Mouse (Mus musculus): ENCODE measurements at regions not wholly inside any gene's neighbourhood (a gene's known extent, or its start where the extent isn't known, plus 50 kb on each side); places are given as distances from the start of the nearest gene placed in this dataset.
A peak's percentile ranks its signal among the peaks of the same experiment; 100 is the strongest.

- Histone ChIP-seq H3K4me3 (replicated peaks; ENCODE audit: low read length) (no peak overlapping the region), H3K9me3 (ENCODE audit: low read length) (no peaks in the 10 kb centered on the region), H3K36me3 (ENCODE audit: insufficient read depth, low read length) (no peaks in the 10 kb centered on the region), H3K4me1 (replicated peaks; ENCODE audit: low read depth, low read length) (no peaks in the 10 kb centered on the region), H3K27me3 (ENCODE audit: insufficient read depth, low read length) (no peaks in the 10 kb centered on the region)
- no peak for TF ChIP-seq POU5F1 (IDR thresholded peaks at IDR 0.05; ENCODE audit: borderline replicate concordance, low read length)
- TF ChIP-seq CTCF (conservative IDR thresholded peaks at IDR 0.05; ENCODE audit: low read length): 0 out of 2 replicates have a peak, but pooled peaks have one; percentile 23
Measured at GRCm38 (mm10) chr8:56884195-56884594, 333.3 kb downstream of the Fbxo8 start.

- no peaks in the 10 kb centered on the region for H3K36me3 ChIP-seq (ENCODE audit: insufficient read depth, low read length)
- H3K4me3 ChIP-seq (replicated peaks; ENCODE audit: low read length): no peak overlapping the region
- H3K9me3 ChIP-seq (ENCODE audit: low read length): no peaks in the 10 kb centered on the region
- no peaks in the 10 kb centered on the region for H3K27me3 ChIP-seq (ENCODE audit: insufficient read depth, low read length)
- no peak for TF ChIP-seq POU5F1 (IDR thresholded peaks at IDR 0.05; ENCODE audit: borderline replicate concordance, low read length)
- TF ChIP-seq NANOG (IDR thresholded peaks at IDR 0.05; ENCODE audit: borderline replicate concordance, low read length): no peak
- no peak for TF ChIP-seq CTCF (conservative IDR thresholded peaks at IDR 0.05; ENCODE audit: low read length)
- no peaks in the 10 kb centered on the region for H3K4me1 ChIP-seq (replicated peaks; ENCODE audit: low read depth, low read length)
Measured at GRCm38 (mm10) chr8:56893638-56894037, 342.7 kb downstream of the Fbxo8 start.

- Histone ChIP-seq H3K27me3 (ENCODE audit: insufficient read depth, low read length) (no peaks in the 10 kb centered on the region), H3K9me3 (ENCODE audit: low read length) (no peaks in the 10 kb centered on the region), H3K36me3 (ENCODE audit: insufficient read depth, low read length) (no peaks in the 10 kb centered on the region), H3K4me1 (replicated peaks; ENCODE audit: low read depth, low read length) (no peaks in the 10 kb centered on the region), H3K4me3 (replicated peaks; ENCODE audit: low read length) (no peak overlapping the region)
- TF ChIP-seq CTCF (conservative IDR thresholded peaks at IDR 0.05; ENCODE audit: low read length): no peak
- no peak for TF ChIP-seq POU5F1 (IDR thresholded peaks at IDR 0.05; ENCODE audit: borderline replicate concordance, low read length)
- no peak for TF ChIP-seq NANOG (IDR thresholded peaks at IDR 0.05; ENCODE audit: borderline replicate concordance, low read length)
Measured at GRCm38 (mm10) chr8:56915362-56915761, 364.5 kb downstream of the Fbxo8 start.

- TF ChIP-seq CTCF (conservative IDR thresholded peaks at IDR 0.05; ENCODE audit: low read length) (no peak), NANOG (IDR thresholded peaks at IDR 0.05; ENCODE audit: borderline replicate concordance, low read length) (no peak), POU5F1 (IDR thresholded peaks at IDR 0.05; ENCODE audit: borderline replicate concordance, low read length) (no peak)
- H3K9me3 ChIP-seq (ENCODE audit: low read length): no peaks in the 10 kb centered on the region
Measured at GRCm38 (mm10) chr8:56915989-56916388, 365.1 kb downstream of the Fbxo8 start.

GRCm38 (mm10) chr8:56924724-56925123 is 373.8 kb downstream of the Fbxo8 start:
- Histone ChIP-seq H3K4me3 (replicated peaks; ENCODE audit: low read length) (no peak overlapping the region), H3K27me3 (ENCODE audit: insufficient read depth, low read length) (no peaks in the 10 kb centered on the region), H3K4me1 (replicated peaks; ENCODE audit: low read depth, low read length) (no peaks in the 10 kb centered on the region), H3K9me3 (ENCODE audit: low read length) (no peaks in the 10 kb centered on the region), H3K36me3 (ENCODE audit: insufficient read depth, low read length) (no peaks in the 10 kb centered on the region)
- TF ChIP-seq CTCF (conservative IDR thresholded peaks at IDR 0.05; ENCODE audit: low read length) (no peak), NANOG (IDR thresholded peaks at IDR 0.05; ENCODE audit: borderline replicate concordance, low read length) (no peak), POU5F1 (IDR thresholded peaks at IDR 0.05; ENCODE audit: borderline replicate concordance, low read length) (no peak)

More at GRCm38 (mm10) chr8:56915989-56916388, 365.1 kb downstream of the Fbxo8 start:
- Histone ChIP-seq H3K4me3 (replicated peaks; ENCODE audit: low read length) (no peak overlapping the region), H3K27me3 (ENCODE audit: insufficient read depth, low read length) (no peaks in the 10 kb centered on the region), H3K36me3 (ENCODE audit: insufficient read depth, low read length) (no peaks in the 10 kb centered on the region), H3K4me1 (replicated peaks; ENCODE audit: low read depth, low read length) (no peaks in the 10 kb centered on the region)

GRCm38 (mm10) chr8:56927166-56927565 is 376.3 kb downstream of the Fbxo8 start:
- no peak for TF ChIP-seq NANOG (IDR thresholded peaks at IDR 0.05; ENCODE audit: borderline replicate concordance, low read length)
- no peak for TF ChIP-seq CTCF (conservative IDR thresholded peaks at IDR 0.05; ENCODE audit: low read length)
- TF ChIP-seq POU5F1 (IDR thresholded peaks at IDR 0.05; ENCODE audit: borderline replicate concordance, low read length): no peak
- Histone ChIP-seq H3K4me1 (replicated peaks; ENCODE audit: low read depth, low read length) (no peaks in the 10 kb centered on the region), H3K9me3 (ENCODE audit: low read length) (no peaks in the 10 kb centered on the region)

GRCm38 (mm10) chr8:56929076-56929475 is 378.2 kb downstream of the Fbxo8 start:
- Histone ChIP-seq H3K27me3 (ENCODE audit: insufficient read depth, low read length) (no peaks in the 10 kb centered on the region), H3K4me3 (replicated peaks; ENCODE audit: low read length) (no peak overlapping the region), H3K4me1 (replicated peaks; ENCODE audit: low read depth, low read length) (no peaks in the 10 kb centered on the region), H3K36me3 (ENCODE audit: insufficient read depth, low read length) (no peaks in the 10 kb centered on the region), H3K9me3 (ENCODE audit: low read length) (no peaks in the 10 kb centered on the region)
- no peak for TF ChIP-seq CTCF (conservative IDR thresholded peaks at IDR 0.05; ENCODE audit: low read length)
- TF ChIP-seq POU5F1 (IDR thresholded peaks at IDR 0.05; ENCODE audit: borderline replicate concordance, low read length): no peak
- TF ChIP-seq NANOG (IDR thresholded peaks at IDR 0.05; ENCODE audit: borderline replicate concordance, low read length): no peak

More at GRCm38 (mm10) chr8:56927166-56927565, 376.3 kb downstream of the Fbxo8 start:
- Histone ChIP-seq H3K4me3 (replicated peaks; ENCODE audit: low read length) (no peak overlapping the region), H3K36me3 (ENCODE audit: insufficient read depth, low read length) (no peaks in the 10 kb centered on the region), H3K27me3 (ENCODE audit: insufficient read depth, low read length) (no peaks in the 10 kb centered on the region)

- no peak overlapping the region for H3K4me3 ChIP-seq (replicated peaks; ENCODE audit: low read length)
- H3K9me3 ChIP-seq (ENCODE audit: low read length): no peaks in the 10 kb centered on the region
- no peaks in the 10 kb centered on the region for H3K27me3 ChIP-seq (ENCODE audit: insufficient read depth, low read length)
- H3K4me1 ChIP-seq (replicated peaks; ENCODE audit: low read depth, low read length): no peaks in the 10 kb centered on the region
- no peaks in the 10 kb centered on the region for H3K36me3 ChIP-seq (ENCODE audit: insufficient read depth, low read length)
- no peak for TF ChIP-seq NANOG (IDR thresholded peaks at IDR 0.05; ENCODE audit: borderline replicate concordance, low read length)
- no peak for TF ChIP-seq CTCF (conservative IDR thresholded peaks at IDR 0.05; ENCODE audit: low read length)
Measured at GRCm38 (mm10) chr8:56932421-56932820, 381.5 kb downstream of the Fbxo8 start.

- Histone ChIP-seq H3K9me3 (ENCODE audit: low read length) (no peaks in the 10 kb centered on the region), H3K4me1 (replicated peaks; ENCODE audit: low read depth, low read length) (no peaks in the 10 kb centered on the region), H3K36me3 (ENCODE audit: insufficient read depth, low read length) (no peaks in the 10 kb centered on the region), H3K4me3 (replicated peaks; ENCODE audit: low read length) (no peak overlapping the region), H3K27me3 (ENCODE audit: insufficient read depth, low read length) (no peaks in the 10 kb centered on the region)
- TF ChIP-seq NANOG (IDR thresholded peaks at IDR 0.05; ENCODE audit: borderline replicate concordance, low read length) (no peak), POU5F1 (IDR thresholded peaks at IDR 0.05; ENCODE audit: borderline replicate concordance, low read length) (no peak), CTCF (conservative IDR thresholded peaks at IDR 0.05; ENCODE audit: low read length) (no peak)
Measured at GRCm38 (mm10) chr8:56962186-56962585, 358.6 kb upstream of the Hand2 start.

All from E14TG2a.4 (cell line).